Mouse (Mus musculus): ENCODE data around the gene Edrf1.

Edrf1 gene

GRCm38 (mm10) chr7:133718580-133718979 lies 81.2 kb downstream of the Edrf1 start:
- in situ Hi-C loops (cut with MboI, MseI) = no loop called here

DNA sequence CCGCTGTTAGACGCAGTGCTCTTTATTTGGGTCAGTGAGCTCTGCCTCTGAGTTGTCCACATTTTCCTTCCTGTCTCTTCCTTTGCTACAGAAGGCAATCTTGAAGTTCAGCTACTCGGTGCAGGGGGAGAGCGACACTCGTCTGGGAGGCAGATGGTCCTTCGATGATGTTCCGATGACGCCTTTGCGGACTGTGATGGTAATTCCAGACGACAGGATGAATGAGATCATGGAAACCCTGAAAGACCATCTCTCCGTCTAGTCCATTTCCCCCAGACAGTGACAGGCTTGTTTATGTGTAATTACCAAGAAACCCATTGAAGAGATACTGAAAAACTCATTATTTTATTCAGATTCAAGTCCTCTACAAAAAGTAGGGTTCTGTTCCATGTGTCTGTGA lies 83.3 kb downstream of the Edrf1 start:
- in situ Hi-C loops (cut with MboI, MseI) = no loop called here

Data from T-helper 17 cell (primary cell).